Mouse (Mus musculus) gonadal fat pad, adult 2 months (tissue): ENCODE results near the gene Tnfrsf8. TPM values are rescaled to one million over a fixed set of nuclear protein-coding genes. Genes with fewer than 3 reads are reported as not detected.

Source experiments
- DNase-seq: peaks from one replicate; pipeline ENCODE4 v3.0.0-alpha.2; 2012; ENCODE audit warnings: low read depth
- polyA plus RNA-seq: library from polyadenylated mRNA; depleted of rRNA; stranded (reverse); fragments of >200 nt; gene quantifications from 2 replicates; pipeline ENCODE4 v1.2.3, GENCODE M21; 2012; rRNA removed

Tnfrsf8 gene
- polyA plus RNA-seq, 1 experiment: 0.85 TPM

DNA sequence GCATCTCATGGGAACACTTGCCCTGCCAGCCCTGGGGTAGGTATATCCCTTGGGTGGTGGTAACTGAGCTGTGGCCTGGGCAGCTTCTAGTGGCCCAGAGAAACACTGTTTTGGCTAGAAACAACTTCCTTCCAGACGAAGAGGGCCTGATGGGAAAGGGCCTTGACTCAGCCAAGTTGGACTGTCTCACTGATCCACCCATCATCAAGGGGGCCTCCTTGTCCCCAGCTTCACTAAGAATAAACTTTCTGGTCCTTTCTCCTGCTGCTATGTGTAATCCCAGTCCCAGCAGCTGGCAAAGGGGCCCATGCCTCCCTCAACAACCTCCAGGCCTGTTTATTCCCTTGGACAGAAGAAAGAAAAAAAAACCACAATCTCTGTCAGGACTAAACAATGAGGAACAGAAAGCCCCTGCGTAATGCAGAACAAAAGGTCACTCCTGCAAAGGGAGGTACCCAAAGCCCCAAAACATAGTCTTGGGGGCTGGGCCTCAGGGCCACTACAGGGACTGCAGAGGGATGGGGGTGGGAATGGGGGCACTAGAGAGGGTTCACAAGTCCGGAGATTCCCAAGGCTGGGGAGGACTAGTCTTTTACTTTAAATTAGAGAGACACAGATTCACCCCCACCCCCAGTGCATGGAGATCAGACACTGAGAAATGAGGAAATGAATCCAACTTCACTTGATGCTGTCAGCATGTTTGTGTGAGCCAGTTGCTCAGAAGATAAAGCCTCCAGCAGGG, 81.3 kb downstream of the Tnfrsf8 start:
- no peak for DNase-seq

- no peak for DNase-seq
Observed at GRCm38 (mm10) chr4:145231732-145232131, 83.2 kb downstream of the Tnfrsf8 start.

DNA sequence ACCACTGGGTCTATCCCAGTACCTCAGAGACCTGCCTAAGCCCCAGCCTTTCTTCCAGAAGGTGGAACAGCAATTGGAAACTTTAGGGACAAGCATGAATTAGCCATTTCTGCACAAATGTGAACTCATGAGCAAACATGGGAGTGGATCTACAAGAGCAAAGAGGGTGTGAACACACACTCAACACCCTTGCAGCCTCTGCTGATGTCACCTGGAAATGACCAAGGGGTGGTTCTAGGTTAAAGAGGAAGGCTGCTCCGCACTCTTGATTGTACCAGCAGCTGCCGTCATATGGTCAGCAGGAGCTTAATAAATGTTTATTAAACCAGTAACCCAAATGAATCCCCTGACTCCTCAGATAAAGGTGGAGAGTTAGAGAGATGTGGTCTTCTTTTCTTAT, 84.3 kb downstream of the Tnfrsf8 start:
- no peak for DNase-seq

- no peak for DNase-seq
Observed at GRCm38 (mm10) chr4:145229524-145230163, 85.3 kb downstream of the Tnfrsf8 start.

- DNase-seq: no peak
Observed at GRCm38 (mm10) chr4:145229051-145229450, 85.9 kb downstream of the Tnfrsf8 start.

- DNase-seq: no peak
Observed at GRCm38 (mm10) chr4:145224613-145225012, 90.4 kb downstream of the Tnfrsf8 start.

GRCm38 (mm10) chr4:145222064-145222463, 92.9 kb downstream of the Tnfrsf8 start:
- DNase-seq: no peak

GRCm38 (mm10) chr4:145221379-145221778, 93.6 kb downstream of the Tnfrsf8 start:
- DNase-seq: no peak

DNA sequence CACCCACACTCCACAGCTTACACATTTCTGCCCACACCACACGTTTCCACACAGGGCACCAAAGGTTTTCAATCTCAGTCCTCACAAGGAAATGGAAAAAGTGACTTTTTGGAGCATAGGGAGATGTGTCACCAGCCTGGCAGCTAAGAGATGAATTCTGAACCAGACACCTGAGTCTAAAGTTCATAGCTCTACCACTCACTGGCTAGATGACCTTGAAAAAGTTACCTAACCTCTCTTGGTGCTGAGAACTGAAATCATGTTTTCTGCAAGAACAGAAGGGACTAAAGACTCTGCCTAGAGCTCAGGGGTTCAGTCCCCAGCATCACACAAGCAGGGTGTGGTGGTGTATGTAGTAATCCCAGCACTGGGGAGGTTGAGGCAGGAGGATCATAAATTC, 95.0 kb downstream of the Tnfrsf8 start:
- DNase-seq: no peak

GRCm38 (mm10) chr4:145219240-145219985, 95.6 kb downstream of the Tnfrsf8 start:
- DNase-seq: no peak

GRCm38 (mm10) chr4:145217837-145218236, 97.1 kb downstream of the Tnfrsf8 start:
- no peak for DNase-seq

Other genes starting within 250 kb of the Tnfrsf8 start
- 26.4 and 38.4 TPM in 2 replicates for gene Vps13d, start 120.2 kb downstream of the Tnfrsf8 start, polyA plus RNA-seq
- gene Tnfrsf1b, start 68.3 kb downstream of the Tnfrsf8 start, polyA plus RNA-seq: 24.3 and 29.2 TPM in 2 replicates
- gene Zfp990, start 195.6 kb upstream of the Tnfrsf8 start, polyA plus RNA-seq: 0.33 TPM in 1 of 2 replicates, not detected in the other